Mouse (Mus musculus) C3H10T1/2 (cell line): ENCODE data around the gene Nkapd1. TPM values are rescaled to one million over a fixed set of nuclear protein-coding genes. Genes with fewer than 3 reads are reported as not detected.

Experiments used
- polyA plus RNA-seq, 2 experiments: library from polyadenylated mRNA; unstranded; fragments of >200 nt; fragmentation: generic; extraction: Trizol; gene quantifications; one replicate each; pipeline ENCODE4 v1.2.1; 2012; ENCODE audit warnings: missing spikeins in 2 of 2

The Nkapd1 gene
- polyA plus RNA-seq = 1 to 10 TPM in 1 of 2 experiments, under 1 TPM in 1; 0.42 to 4.9 TPM

DNA sequence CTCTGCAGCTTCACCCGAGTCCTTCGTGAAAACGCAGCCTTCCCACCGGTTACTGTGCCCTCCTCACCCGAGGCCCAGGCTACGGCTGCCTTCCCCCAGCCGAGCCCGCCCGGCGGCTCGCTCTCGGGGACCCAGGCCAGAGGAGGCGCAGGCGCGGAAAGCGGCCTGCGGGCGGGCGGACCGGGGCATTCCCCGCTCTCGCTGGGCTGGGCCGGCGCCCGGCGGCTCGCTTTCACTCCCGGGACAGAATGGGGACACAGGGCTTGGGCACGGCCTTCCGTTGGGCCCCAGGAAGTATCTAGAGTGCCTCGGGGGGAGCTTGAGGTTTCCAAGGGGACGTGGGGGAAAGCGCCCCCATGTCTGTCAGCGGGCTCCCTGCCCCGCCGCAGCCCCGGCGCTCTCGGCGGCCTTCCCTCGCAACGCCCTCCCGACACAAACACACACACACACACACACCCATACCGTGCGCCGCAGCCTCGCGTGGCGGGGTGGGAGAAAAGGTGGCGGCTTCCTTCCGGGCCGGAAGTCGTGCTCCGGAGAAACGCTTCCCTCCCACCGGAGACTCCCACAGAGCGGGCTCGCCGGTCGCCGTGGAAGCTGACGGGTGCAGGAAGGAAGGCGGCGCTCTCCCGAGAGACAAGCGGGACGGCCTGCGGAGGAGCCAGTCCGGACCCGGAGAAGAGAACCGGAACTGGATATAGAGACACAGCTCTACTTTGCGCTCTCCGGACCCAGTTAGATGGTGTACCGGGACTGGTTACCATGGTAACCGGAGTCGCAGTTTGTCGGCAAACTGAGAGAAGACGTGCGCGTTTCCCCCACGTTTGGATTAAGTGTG, at the start of gene Nkapd1, which contains the start of gene Pih1d2:
Nkapd1 (minus strand) TSS at position 699 of the 838 bp plus-strand sequence.
Pih1d2 (plus strand) TSS at position 556 of the 838 bp plus-strand sequence.

DNA sequence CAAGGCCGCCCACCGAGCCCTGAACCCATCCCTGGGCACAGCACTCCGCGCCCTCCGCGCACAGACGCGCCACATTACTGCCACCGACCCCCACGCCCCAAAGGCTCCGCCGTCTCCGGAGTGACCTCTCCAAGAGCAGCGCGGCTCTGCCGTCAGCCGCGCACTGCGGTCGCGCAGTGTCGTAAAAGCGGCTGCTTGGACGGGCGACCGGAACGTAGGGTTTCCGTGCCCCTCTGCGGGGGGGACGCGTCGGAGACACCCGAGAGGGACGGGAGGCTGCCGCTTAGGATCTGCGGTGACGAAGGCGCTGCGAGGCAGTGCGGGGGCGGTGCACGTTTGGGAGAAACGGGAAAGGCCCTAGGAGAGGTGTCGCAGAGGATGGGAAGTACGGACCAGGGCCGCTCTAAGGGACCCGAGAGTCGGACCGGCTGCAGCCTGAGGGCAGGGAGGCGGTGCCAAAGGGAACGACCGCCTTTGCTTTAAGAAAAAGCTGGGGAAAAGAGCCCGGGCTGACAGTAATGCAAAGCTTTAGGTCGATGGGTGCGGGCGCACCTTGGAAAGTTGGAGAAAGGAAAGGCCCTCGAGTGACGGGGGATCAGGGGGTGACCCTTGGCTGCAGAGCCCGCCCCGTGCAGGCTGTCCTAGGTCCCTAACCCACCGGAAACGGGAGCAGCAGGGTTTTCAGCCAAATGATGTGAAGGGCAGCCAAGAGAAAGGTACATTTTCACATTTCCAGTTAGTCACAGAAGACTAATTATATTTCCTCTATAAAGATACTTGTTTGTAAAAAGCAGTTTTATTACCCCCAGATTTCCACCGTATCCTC, 42.3 kb upstream of the Nkapd1 start, which contains the start of gene Dlat:
Dlat (minus strand) TSS at position 389 of the 826 bp plus-strand sequence.

DNA sequence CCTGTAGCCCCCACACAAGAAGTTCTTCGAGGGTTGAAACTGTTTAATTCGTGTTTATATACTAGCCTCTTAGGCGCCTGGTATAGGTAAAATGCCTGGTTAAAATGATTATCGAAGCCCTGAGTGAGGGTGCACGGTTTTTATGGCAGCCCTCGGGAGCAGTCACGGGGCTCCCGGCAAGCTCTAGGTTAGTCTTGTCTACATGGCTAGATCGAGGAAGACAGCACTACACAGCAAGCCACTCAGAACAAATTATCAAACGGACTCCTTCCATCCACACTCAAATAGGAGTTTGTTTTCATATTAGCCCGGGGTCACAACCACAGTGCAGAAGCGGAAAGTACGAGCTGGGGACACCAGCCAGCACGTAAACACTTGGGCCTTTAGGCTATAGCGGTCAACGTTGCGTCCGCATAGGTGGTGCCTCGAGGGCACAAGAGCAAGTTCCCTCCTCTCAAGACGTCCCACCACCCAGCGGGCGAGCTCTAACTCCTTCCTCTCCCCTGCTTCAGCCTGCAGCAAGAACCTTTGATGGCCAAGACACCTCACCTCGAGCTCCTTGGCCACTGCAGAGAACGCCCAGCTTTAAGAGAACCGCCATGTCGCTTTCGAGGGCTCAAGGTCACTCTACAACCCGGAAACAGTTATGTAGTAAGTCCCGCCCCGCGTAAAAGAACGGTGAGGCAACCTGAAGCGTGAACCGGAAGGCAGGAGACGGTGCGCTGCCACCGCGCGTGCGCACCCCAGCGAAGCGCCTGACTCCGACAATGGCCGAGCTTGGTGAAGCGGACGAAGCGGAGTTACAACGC, 13.9 kb downstream of the Nkapd1 start, which contains the start of the genes Sdhd and Timm8b:
Sdhd (minus strand) TSS at position 624 of the 809 bp plus-strand sequence.
Timm8b (plus strand) TSS at position 722 of the 809 bp plus-strand sequence.

DNA sequence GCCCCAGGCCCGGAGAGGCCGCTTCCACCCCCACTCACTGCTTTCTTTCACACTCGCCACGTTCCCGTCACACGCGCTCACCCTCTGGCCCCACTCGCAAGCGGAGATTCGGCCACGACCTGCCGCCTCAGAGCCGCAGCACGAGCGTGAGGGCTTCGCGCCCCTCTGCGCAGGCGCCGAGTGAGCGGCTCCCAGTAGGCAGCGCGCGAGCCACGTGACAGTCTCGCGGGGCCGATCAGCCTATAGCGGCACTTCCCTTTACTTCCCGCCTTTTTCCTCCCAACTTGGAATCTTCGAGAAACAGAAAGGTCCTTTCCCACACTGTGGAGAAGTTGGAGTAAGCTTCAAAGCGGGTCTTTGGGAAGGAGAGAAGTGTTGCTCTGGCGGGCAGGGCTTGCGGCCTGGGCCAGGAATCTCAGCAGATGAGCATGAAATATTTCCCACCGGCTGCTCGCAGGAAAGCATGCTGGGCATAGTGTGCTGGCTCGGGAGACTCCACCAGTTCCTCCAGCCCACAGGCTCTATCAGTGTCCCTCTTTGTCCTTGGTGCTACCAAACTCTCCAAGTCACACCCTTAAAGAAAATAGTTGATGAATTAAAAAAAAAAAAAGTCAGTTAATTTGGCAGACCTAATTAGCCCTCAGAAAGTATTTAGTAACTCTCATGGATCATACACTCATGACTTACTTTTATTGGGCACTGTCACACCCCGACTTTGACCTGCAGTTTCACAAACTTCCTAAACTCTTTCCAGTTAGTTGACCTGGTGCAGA, 55.9 kb downstream of the Nkapd1 start, which contains the start of gene Tex12:
Tex12 (minus strand) TSS at position 181 of the 773 bp plus-strand sequence.

Other genes with a start within 250 kb of the Nkapd1 start
- under 1 TPM; 0.04 to 0.11 TPM for gene Plet1, start 122.9 kb downstream of the Nkapd1 start, polyA plus RNA-seq
- 10 to 100 TPM in 1 of 2 experiments, 1 to 10 TPM in 1; 2.6 to 40.9 TPM for gene Pts, start 88.7 kb downstream of the Nkapd1 start, polyA plus RNA-seq
- gene Il18, start 62.6 kb downstream of the Nkapd1 start, polyA plus RNA-seq = 10 to 100 TPM in 1 of 2 experiments, under 1 TPM in 1; 0.23 to 13.7 TPM
- under 1 TPM in 1 of 2 experiments, not detected in 1; 0.08 TPM for gene Bco2, start 62.3 kb downstream of the Nkapd1 start, polyA plus RNA-seq
- gene Tex12, start 56.1 kb downstream of the Nkapd1 start, polyA plus RNA-seq = not detected
- gene Sdhd, start 13.7 kb downstream of the Nkapd1 start, polyA plus RNA-seq = 100 to 1,000 TPM in 1 of 2 experiments, 10 to 100 TPM in 1; 58.1 to 125 TPM
- gene Timm8b, start 13.6 kb downstream of the Nkapd1 start, polyA plus RNA-seq = 100 to 1,000 TPM in 1 of 2 experiments, 10 to 100 TPM in 1; 71.2 to 163 TPM
- 1 to 10 TPM in 1 of 2 experiments, under 1 TPM in 1; 0.54 to 1.8 TPM for gene Pih1d2, start 143 bp downstream of the Nkapd1 start, polyA plus RNA-seq
- gene Dlat, start 42.3 kb upstream of the Nkapd1 start, polyA plus RNA-seq = 10 to 100 TPM in 1 of 2 experiments, 1 to 10 TPM in 1; 7.9 to 18.6 TPM
- gene Dixdc1, start 122.1 kb upstream of the Nkapd1 start, polyA plus RNA-seq = 1 to 10 TPM; 1.1 to 4.8 TPM
- not detected for gene 2310030G06Rik, start 129.1 kb upstream of the Nkapd1 start, polyA plus RNA-seq
- 100 to 1,000 TPM; 103 to 261 TPM for gene Cryab, start 133.9 kb upstream of the Nkapd1 start, polyA plus RNA-seq
- 1 to 10 TPM; 1.6 to 5.2 TPM for gene Hspb2, start 134.9 kb upstream of the Nkapd1 start, polyA plus RNA-seq
- 1 to 10 TPM in 1 of 2 experiments, under 1 TPM in 1; 0.99 to 2.4 TPM for gene Fdxacb1, start 150.8 kb upstream of the Nkapd1 start, polyA plus RNA-seq
- gene Alg9, start 157.6 kb upstream of the Nkapd1 start, polyA plus RNA-seq = 10 to 100 TPM; 14.0 to 15.7 TPM
- gene 1110032A03Rik, start 158.1 kb upstream of the Nkapd1 start, polyA plus RNA-seq = 10 to 100 TPM in 1 of 2 experiments, 1 to 10 TPM in 1; 2.1 to 28.7 TPM
- 10 to 100 TPM in 1 of 2 experiments, 1 to 10 TPM in 1; 4.6 to 16.8 TPM for gene Ppp2r1b, start 227.8 kb upstream of the Nkapd1 start, polyA plus RNA-seq